Mouse (Mus musculus) limb, embryonic 14.5 days (tissue): Measurements from ENCODE around the gene Cngb1. TPM values are rescaled to one million over a fixed set of nuclear protein-coding genes. Genes with fewer than 3 reads are reported as not detected.

Source experiments
- ATAC-seq: fragments of 200-750 bp; cut with Nextera tagmentation; 2 replicates; pipeline ENCODE4 v1.8.0; 2017; ENCODE audit warnings: low read depth, moderate number of reproducible peaks, moderate TSS enrichment; ENCODE audit not compliant: low FRiP score
- DNase-seq: peaks from one replicate; pipeline ENCODE4 v3.0.0-alpha.2; 2015; ENCODE audit warnings: low spot score
- H3K27ac ChIP-seq: fragments of 300-500 bp; sonication (generic); replicated peaks from 2 replicates; pipeline ENCODE4 v1.5.1; 2014; ENCODE audit warnings: low read depth, mild to moderate bottlenecking, low read length, moderate library complexity, mixed read lengths
- H3K27me3 ChIP-seq: fragments of 300-500 bp; sonication (generic); 2 replicates; pipeline ENCODE4 v1.6.1; 2014; ENCODE audit warnings: low read length, mixed read lengths; ENCODE audit not compliant: control insufficient read depth, insufficient read depth
- H3K36me3 ChIP-seq: fragments of 300-500 bp; sonication (generic); 2 replicates; pipeline ENCODE4 v1.6.1; 2014; ENCODE audit warnings: mild to moderate bottlenecking, low read length, moderate library complexity, mixed read lengths; ENCODE audit not compliant: control insufficient read depth, insufficient read depth
- H3K4me1 ChIP-seq: fragments of 300-500 bp; sonication (generic); 2 replicates; pipeline ENCODE4 v1.6.1; 2014; ENCODE audit warnings: antibody characterized with exemption, low read length, mixed read lengths; ENCODE audit not compliant: control insufficient read depth, insufficient read depth
- H3K4me2 ChIP-seq: fragments of 300-500 bp; sonication (generic); replicated peaks from 2 replicates; pipeline ENCODE4 v1.6.1; 2014; ENCODE audit warnings: low read depth, mild to moderate bottlenecking, low read length, moderate library complexity; ENCODE audit not compliant: severe bottlenecking
- H3K4me3 ChIP-seq: fragments of 300-500 bp; sonication (generic); replicated peaks from 2 replicates; pipeline ENCODE4 v1.5.1; 2014; ENCODE audit warnings: low read length
- H3K9ac ChIP-seq: fragments of 300-500 bp; sonication (generic); 2 replicates; pipeline ENCODE4 v1.6.1; 2014; ENCODE audit warnings: mild to moderate bottlenecking, low read depth, low read length, moderate library complexity; ENCODE audit not compliant: severe bottlenecking
- H3K9me3 ChIP-seq: fragments of 300-500 bp; sonication (generic); 2 replicates; pipeline ENCODE4 v1.6.1; 2016; ENCODE audit warnings: low read length; ENCODE audit not compliant: control insufficient read depth
- POLR2A ChIP-seq: fragments of 200-500 bp; IDR thresholded peaks from 2 replicates; pipeline ENCODE4 v1.8.0; 2012; ENCODE audit warnings: inconsistent platforms, mild to moderate bottlenecking, moderate library complexity, borderline replicate concordance; ENCODE audit not compliant: insufficient read depth, insufficient read length; ENCODE audit errors: extremely low read depth
- WGBS: fragments of 180-500 bp; shearing (Covaris S2); extraction: QIAGEN DNeasy Blood & Tissue Kit; methylation state at CpG from one replicate; pipeline ENCODE4 v1.1.7; 2014; 5-methylcytosine and 5-hydroxymethylcytosine counted together
- polyA plus RNA-seq, 2 experiments: library from polyadenylated mRNA; depleted of rRNA in 1 of 2; stranded (reverse) in 1 of 2; unstranded in 1 of 2; fragments of >200 nt; fragmentation: Nextera tagmentation in 1 of 2; extraction: Ambion mirVana in 1 of 2; gene quantifications; 2 replicates each; pipeline versions ENCODE4 v1.2.1 to v1.2.3; 2012 to 2014

Gene Cngb1
- polyA plus RNA-seq, 2 experiments, result 0.52 to 0.67 TPM

GRCm38 (mm10) chr8:95348811-95349630, 42.6 kb upstream of the Cngb1 start:
- Histone ChIP-seq H3K4me1 (peaks cover 19% of the 10 kb centered on the region), H3K9ac (no peak overlapping the region), H3K4me3 (no peak overlapping the region), H3K4me2 (no peak overlapping the region), H3K9me3 (no peaks in the 10 kb centered on the region), H3K36me3 (peaks cover 11% of the 10 kb centered on the region), H3K27me3 (peaks cover 12% of the 10 kb centered on the region), H3K27ac (no peak overlapping the region)
- no peak for TF ChIP-seq POLR2A
- DNase-seq, result no peak
- no peak for ATAC-seq
- 53% methylated on average over 18 of the region's 19 CpGs for WGBS

GRCm38 (mm10) chr8:95348356-95348755, 42.0 kb upstream of the Cngb1 start:
- Histone ChIP-seq H3K4me2 (no peak overlapping the region), H3K4me1 (peaks cover 16% of the 10 kb centered on the region), H3K4me3 (no peak overlapping the region), H3K27ac (no peak overlapping the region), H3K9me3 (no peaks in the 10 kb centered on the region), H3K36me3 (peaks cover 18% of the 10 kb centered on the region), H3K9ac (no peak overlapping the region), H3K27me3 (peaks cover 12% of the 10 kb centered on the region)
- DNase-seq, result no peak
- no peak for ATAC-seq
- no peak for TF ChIP-seq POLR2A
- 77% methylated on average over 2 of the region's 2 CpGs for WGBS

DNA sequence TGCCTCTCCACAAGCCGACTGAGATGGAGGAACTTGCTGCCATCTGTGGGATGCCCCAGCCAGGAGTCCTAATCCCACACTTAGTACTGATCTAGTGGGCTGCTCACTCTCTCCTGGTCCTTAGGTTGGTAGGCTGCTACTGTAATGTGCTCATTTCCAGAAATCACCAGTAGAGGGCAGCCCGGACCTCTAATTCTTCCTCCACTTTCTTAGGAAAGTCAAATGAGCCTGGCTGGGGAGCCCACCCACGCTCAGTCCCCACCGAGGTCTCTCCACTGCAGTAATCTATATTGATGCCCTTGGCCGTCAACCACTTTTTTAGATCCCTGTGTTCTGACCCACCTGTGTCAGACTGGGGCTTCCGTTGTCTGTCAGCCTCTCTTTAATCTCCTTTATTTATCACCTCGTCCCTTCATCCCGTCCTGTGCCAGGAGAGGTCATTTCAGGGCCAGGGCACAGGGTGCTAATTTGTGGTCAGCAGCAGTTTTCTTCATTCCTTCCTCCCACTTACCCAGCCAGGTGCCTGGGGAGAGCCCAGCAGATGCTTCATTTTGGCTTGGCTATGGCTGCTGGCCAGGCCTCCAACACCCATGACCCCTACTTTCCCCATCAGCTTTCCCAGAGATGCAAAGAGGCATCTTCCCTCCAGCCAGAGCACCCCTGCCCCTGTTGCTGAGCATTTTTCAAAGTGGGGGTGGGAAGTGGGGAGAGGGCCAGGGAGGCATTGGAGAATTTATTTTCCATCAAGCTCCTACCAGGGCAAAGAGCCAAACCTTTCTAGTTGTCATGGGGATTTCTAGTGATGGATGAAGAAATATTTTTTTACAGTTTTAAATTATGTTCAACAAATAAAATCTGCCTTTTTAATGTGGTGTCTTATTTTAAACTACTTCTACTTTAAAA, 40.5 kb upstream of the Cngb1 start:
- Histone ChIP-seq H3K27ac (no peak overlapping the region), H3K9ac (no peak overlapping the region), H3K4me2 (no peak overlapping the region), H3K9me3 (no peaks in the 10 kb centered on the region), H3K27me3 (peaks cover 9% of the 10 kb centered on the region), H3K4me3 (no peak overlapping the region), H3K4me1 (peaks cover 14% of the 10 kb centered on the region), H3K36me3 (peaks cover 26% of the 10 kb centered on the region)
- WGBS, result 13% methylated on average over 8 of the region's 8 CpGs
- no peak for TF ChIP-seq POLR2A
- DNase-seq, result peak; percentile 89
- peak; percentile 62 for ATAC-seq

- WGBS, result 80% methylated on average over 6 of the region's 6 CpGs
- Histone ChIP-seq H3K36me3 (peaks cover 31% of the 10 kb centered on the region), H3K27ac (no peak overlapping the region), H3K27me3 (no peaks in the 10 kb centered on the region), H3K9ac (no peak overlapping the region), H3K4me3 (no peak overlapping the region), H3K4me1 (peaks cover 10% of the 10 kb centered on the region), H3K4me2 (no peak overlapping the region), H3K9me3 (no peaks in the 10 kb centered on the region)
- DNase-seq, result no peak
- ATAC-seq, result no peak
- no peak for TF ChIP-seq POLR2A
Observed at GRCm38 (mm10) chr8:95344668-95345067, 38.3 kb upstream of the Cngb1 start.

DNA sequence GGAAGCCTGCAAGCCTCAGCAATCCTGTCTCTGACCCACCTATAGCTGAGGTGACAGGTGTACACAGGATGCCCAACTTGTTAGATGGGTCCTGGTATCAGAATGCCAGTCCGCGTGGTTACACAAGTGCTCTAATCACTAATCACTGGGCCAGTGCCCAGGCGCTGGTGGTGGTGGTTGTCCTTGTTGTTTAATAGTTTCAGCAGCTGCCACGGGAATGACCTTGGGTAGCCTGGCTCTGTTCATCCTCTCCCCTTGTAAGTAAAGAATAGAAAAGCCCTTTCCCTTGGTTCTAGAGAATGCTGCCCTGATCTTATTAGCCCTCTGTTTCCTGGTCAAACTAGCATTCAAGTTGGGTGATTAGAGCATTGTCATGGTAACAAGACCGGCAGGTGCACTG, 35.3 kb upstream of the Cngb1 start:
- TF ChIP-seq POLR2A, result no peak
- no peaks in the 10 kb centered on the region for H3K27me3 ChIP-seq
- no peaks in the 10 kb centered on the region for H3K9me3 ChIP-seq
- H3K4me2 ChIP-seq, result no peak overlapping the region
- H3K4me3 ChIP-seq, result no peak overlapping the region
- 68% methylated on average over 5 of the region's 5 CpGs for WGBS
- H3K36me3 ChIP-seq, result peaks cover 52% of the 10 kb centered on the region
- DNase-seq, result no peak
- H3K27ac ChIP-seq, result no peak overlapping the region
- no peaks in the 10 kb centered on the region for H3K4me1 ChIP-seq
- ATAC-seq, result no peak
- H3K9ac ChIP-seq, result no peak overlapping the region
